Mouse (Mus musculus) gastrocnemius, postnatal 25 days (tissue): ENCODE measurements around the gene Muc3a. TPM values are rescaled to one million over a fixed set of nuclear protein-coding genes. Genes with fewer than 3 reads are reported as not detected.

Source experiments
- DNase-seq: peaks from one replicate; pipeline ENCODE4 v3.0.0; 2022
- long read RNA-seq, 2 experiments: library from polyadenylated mRNA; stranded (forward); transcript quantifications; one replicate each; pipeline ENCODE4 v2.0.0; 2021
- total RNA-seq, 2 experiments: library from RNA; stranded (reverse); gene quantifications; 1 replicate in 1 of 2; 2 replicates in 1 of 2; pipeline ENCODE4 v1.2.3; 2021

Gene Muc3a
- total RNA-seq = under 1 TPM; 0.15 to 0.27 TPM
- long read RNA-seq, experiment 1 = 0 reads
- long read RNA-seq, experiment 2 = 0 reads

DNA sequence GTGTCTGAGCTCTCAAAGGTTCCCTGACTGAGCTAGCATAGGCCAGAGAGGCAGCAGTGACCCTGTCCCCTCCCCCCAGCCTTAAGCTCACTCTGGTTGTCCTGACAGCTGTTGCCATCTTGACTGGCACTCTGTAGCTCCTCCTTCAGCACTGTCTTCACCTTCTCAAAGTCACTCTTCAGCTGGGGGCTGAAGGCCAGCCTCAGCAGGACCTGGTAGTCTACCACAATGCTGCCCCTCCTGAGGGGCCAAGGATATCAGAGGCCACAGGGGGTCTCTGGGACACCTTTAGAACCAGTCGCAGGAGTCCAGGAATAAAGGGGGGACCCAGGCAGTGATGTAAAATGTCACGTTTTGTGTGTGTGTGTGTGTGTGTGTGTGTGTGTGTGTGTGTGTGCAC is at the start of gene Muc3a:
Muc3a (minus strand) TSS at position 101 of the 400 bp plus-strand sequence.
- no peak for DNase-seq

DNA sequence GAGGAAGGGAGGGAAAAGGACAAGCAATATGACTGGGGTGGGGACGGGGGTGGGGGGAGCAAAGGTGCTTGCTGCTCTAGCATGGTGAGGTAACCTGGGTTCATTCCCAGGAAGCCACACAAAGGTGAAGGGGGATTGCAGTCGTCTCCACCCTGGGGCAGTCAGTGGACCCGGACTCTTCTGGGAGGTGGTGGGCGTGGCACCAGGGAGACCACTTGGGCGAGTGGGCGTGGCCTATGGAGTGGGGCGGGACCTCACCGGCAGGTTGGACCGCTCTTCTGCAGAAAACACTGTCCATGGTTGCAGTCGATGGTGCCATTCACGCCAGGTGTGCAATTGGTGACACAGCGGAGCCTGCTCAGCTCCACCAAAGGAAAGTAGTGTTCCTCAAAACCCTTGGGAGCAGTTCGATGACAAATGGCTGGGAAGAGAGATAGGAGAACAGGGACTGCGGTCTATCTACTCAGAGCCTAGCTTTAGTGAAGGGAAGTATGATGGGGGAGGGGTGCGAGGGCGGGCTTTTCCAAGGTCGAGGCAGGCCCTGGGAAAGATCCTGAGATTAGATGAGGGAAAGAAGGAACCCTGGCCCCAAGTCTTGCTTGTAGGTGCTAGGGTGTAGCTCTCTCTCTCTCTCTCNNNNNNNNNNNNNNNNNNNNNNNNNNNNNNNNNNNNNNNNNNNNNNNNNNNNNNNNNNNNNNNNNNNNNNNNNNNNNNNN is 917 bp downstream of the Muc3a start:
- DNase-seq = no peak

- DNase-seq = no peak
Observed at GRCm38 (mm10) chr5:137210689-137211088, 1.5 kb downstream of the Muc3a start.

- no peak for DNase-seq
Observed at GRCm38 (mm10) chr5:137205301-137205700, 6.9 kb downstream of the Muc3a start.

GRCm38 (mm10) chr5:137194488-137195120 is 17.6 kb downstream of the Muc3a start:
- DNase-seq = no peak

GRCm38 (mm10) chr5:137193279-137193952 is 18.8 kb downstream of the Muc3a start:
- DNase-seq = no peak

GRCm38 (mm10) chr5:137189326-137189725 is 22.9 kb downstream of the Muc3a start:
- DNase-seq = no peak

DNA sequence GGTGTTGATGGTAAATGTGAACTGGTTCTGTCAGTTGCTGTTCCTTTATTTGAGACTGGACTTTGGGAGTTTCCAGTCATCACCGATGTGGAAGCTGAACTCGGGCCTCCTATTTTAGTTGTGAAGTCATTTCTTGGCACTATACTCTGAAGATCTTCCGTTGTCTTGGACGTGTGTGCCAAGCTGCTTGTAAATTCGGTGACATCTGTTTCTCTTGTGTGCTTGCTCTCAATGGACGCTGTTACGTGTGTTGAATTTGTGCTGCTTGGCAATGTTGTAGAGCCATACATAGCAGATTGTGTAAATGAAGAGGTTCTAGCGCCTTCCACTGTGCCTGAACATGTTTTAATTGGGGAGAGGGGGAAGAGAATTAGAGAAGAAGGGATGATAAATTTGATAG is 26.8 kb downstream of the Muc3a start:
- no peak for DNase-seq

DNA sequence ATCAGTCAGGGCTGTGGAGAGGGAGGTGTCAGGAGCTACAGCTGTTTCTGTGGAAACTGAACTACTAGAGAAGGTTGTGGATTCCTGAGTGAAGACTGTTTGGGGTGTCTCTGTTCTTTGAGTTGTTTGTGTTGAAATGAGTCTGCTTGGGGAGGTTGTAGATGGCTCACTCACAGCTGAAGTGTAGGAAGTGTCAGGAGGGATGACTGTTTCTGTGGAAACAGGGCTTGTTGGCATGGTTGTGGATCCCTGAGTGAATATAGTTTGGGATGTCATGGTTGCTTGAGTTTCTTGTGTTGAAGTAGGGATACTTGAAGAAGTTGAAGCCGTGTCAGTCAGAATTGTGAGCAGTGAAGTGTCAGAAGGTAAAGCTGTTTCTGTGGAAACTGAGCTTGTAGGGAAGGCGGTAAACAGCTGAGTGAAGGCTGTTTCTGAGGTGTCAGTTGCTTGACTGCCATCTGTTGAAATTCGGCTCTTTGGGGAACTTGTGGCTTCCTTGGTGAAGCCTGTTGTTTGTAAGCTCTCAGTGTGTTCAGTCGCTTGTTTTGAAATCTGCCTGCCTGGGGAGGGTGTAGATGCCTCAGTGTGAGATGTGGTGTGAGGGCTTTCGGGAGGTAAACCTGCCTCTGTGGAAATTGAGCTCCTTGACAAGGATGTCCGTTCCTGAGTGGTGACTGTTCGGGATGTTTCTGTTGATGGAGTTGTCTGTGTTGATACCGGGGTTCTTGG is 32.4 kb downstream of the Muc3a start:
- DNase-seq = no peak

GRCm38 (mm10) chr5:137173967-137174366 is 38.2 kb downstream of the Muc3a start:
- DNase-seq = no peak

GRCm38 (mm10) chr5:137172591-137172990 is 39.6 kb downstream of the Muc3a start:
- DNase-seq = no peak

- no peak for DNase-seq
Observed at GRCm38 (mm10) chr5:137171478-137171877, 40.7 kb downstream of the Muc3a start.

GRCm38 (mm10) chr5:137170836-137171380 is 41.3 kb downstream of the Muc3a start:
- DNase-seq = no peak

- no peak for DNase-seq
Observed at GRCm38 (mm10) chr5:137167539-137167938, 44.6 kb downstream of the Muc3a start.

- DNase-seq = no peak
Observed at GRCm38 (mm10) chr5:137166012-137166411, 46.2 kb downstream of the Muc3a start.

DNA sequence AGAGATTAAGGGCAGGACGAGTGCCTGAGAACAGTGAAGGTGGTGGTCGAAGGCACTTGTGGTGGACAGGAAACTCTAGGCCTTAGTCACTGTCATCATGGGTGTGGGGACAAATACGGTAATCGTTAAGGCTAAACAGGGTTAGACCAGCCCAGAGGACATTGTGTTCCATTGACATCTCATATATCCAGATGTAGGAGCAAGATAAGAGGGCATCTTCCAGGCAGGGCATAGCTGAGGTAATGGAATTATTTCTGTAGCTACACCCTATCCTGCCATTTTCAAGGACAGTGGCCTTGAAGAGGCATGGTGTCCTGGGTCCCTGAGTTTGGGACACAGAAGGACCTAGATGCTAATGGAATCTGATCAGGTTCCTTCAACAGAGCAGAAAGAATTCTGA is 50.3 kb downstream of the Muc3a start:
- DNase-seq = no peak

DNA sequence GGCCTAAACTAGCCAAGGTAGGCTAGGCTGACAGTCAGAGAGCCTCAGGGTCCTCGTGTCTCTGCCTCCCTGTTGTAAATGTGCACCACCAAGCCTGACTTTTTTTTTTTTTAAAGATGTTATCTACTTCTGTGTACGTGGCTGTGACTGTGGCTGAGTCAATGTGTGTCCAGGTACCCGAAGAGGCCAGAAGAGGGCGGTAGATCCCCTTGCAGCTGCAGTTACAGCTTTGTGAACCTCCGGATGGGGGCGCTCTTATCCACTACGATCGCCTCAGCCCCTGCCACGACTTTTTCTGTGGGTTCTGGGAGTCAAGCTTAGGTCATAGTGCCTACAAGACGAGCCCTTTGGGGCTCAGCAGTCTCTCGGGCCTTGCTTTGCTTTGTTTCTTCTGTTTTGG is 52.7 kb downstream of the Muc3a start:
- DNase-seq = peak; percentile 17

Other genes with a start within 250 kb of the Muc3a start
- gene Cldn15, start 245.8 kb downstream of the Muc3a start, total RNA-seq = 1 to 10 TPM in 1 of 2 experiments, under 1 TPM in 1; 0.67 to 3.3 TPM
- gene Plod3, start 225.4 kb downstream of the Muc3a start, total RNA-seq = 10 to 100 TPM; 20.9 to 23.6 TPM
- gene Znhit1, start 224.4 kb downstream of the Muc3a start, total RNA-seq = 10 to 100 TPM; 61.4 to 70.4 TPM
- gene Vgf, start 186.0 kb downstream of the Muc3a start, total RNA-seq = not detected
- gene Ap1s1, start 166.3 kb downstream of the Muc3a start, total RNA-seq = 10 to 100 TPM; 13.5 to 23.4 TPM
- 1 to 10 TPM; 1.3 to 4.9 TPM for gene Serpine1, start 140.1 kb downstream of the Muc3a start, total RNA-seq
- gene Trim56, start 96.2 kb downstream of the Muc3a start, total RNA-seq = 1 to 10 TPM; 7.4 TPM
- not detected for gene Muc3, start 63.1 kb downstream of the Muc3a start, total RNA-seq
- 10 to 100 TPM; 26.4 to 40.7 TPM for gene Ache, start 75.1 kb upstream of the Muc3a start, total RNA-seq
- 10 to 100 TPM; 18.3 to 24.4 TPM for gene Ufsp1, start 82.2 kb upstream of the Muc3a start, total RNA-seq
- gene Srrt, start 95.3 kb upstream of the Muc3a start, total RNA-seq = 10 to 100 TPM; 38.5 to 44.7 TPM
- gene Trip6, start 102.0 kb upstream of the Muc3a start, total RNA-seq = 1 to 10 TPM; 5.2 to 5.3 TPM
- gene Slc12a9, start 121.2 kb upstream of the Muc3a start, total RNA-seq = 1 to 10 TPM; 2.3 to 3.1 TPM
- 10 to 100 TPM; 13.4 to 15.8 TPM for gene Ephb4, start 137.7 kb upstream of the Muc3a start, total RNA-seq